Mouse (Mus musculus): ENCODE results near the gene Sephs2. TPM values are rescaled to one million over a fixed set of nuclear protein-coding genes. Genes with fewer than 3 reads are reported as not detected.
A peak's percentile ranks its signal among the peaks of the same experiment; 100 is the strongest.

Sephs2 gene
- polyA plus RNA-seq, 1 experiment from 2014 or later = 88.3 TPM

DNA sequence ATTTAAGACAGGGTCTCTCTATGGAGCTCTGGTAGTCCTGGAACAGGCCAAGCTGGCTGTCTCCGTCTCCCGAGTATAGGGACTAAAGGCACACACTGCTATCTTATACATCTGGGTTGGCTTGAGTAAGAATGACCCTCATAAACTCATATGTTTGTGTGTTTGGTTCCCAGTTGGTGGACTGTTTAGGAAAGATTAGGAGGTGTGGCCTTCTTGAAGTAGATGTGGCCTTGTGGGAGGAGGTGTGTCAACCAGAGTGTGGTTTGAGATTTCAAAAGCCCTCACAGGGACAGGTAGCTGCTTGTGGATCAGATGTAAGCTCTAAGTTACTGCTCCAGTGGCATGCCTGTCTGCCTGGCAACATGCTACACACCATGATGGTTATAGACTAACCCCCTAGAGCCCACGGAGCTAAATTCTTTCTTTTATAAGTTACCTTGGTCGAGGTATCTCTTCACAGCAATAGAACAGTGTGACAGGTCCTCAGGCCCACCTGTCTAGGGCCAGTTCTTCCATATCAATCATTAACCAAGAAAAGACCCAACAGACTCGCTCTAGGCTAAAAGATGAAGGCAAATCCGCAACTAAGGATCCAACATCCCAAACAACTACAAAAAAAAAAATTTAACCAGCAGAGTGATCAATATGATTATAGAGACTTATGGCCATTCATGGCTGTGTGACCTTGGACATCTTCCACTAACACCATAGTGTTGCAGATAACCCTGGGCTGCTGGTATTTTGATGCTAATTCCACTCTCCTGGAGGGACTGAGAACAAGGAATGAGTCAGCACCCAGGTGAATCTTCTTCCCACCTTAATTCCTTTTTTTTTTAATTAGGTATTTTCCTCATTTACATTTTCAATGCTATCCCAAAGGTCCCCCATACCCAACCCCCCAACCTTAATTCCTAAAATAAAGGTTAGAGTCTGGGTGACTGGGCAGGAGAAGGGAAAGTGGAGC lies 50.1 kb downstream of the Sephs2 start:
- no peaks in the 10 kb centered on the region for H3K27me3 ChIP-seq (ENCODE audit: insufficient read depth, poor library complexity, severe bottlenecking)
- peaks cover 2% of the 10 kb centered on the region; the same call in 1 of the 2 replicates for H3K36me3 ChIP-seq
- H3K9me3 ChIP-seq = no peaks in the 10 kb centered on the region
- peak; percentile 71 for DNase-seq (ENCODE audit: low spot score)
- H3K27ac ChIP-seq = no peak overlapping the region
- H3K4me3 ChIP-seq = no peak overlapping the region
- 74% methylated on average over 6 of the region's 6 CpGs for WGBS
- H3K4me1 ChIP-seq = peaks cover 8% of the 10 kb centered on the region; the same call in 1 of the 2 replicates

DNA sequence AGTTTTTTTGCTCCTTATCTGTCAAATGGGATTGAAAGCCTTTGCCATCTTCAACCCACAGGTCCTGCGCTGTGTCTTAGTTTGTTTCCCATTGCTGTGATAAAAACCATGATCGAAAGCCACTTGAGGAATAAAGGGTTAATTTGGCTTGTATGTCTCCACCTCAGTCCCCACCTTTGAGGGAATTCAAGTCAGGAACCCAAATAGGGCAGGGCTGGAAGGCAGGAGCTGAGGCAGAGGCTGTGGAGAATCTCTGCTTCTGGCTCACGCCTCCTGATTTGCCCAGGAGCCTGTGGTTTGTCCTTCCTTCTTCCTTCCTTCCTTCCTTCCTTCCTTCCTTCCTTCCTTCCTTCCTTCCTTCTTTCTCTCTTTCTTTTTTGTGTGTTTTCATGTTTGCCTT lies 50.7 kb downstream of the Sephs2 start:
- Histone ChIP-seq H3K27ac (no peak overlapping the region), H3K36me3 (no peaks in the 10 kb centered on the region), H3K4me3 (no peak overlapping the region), H3K4me1 (peaks cover 12% of the 10 kb centered on the region), H3K9me3 (no peaks in the 10 kb centered on the region), H3K27me3 (ENCODE audit: insufficient read depth, poor library complexity, severe bottlenecking) (no peaks in the 10 kb centered on the region)
- WGBS = 98% methylated on average over 3 of the region's 3 CpGs
- no peak for DNase-seq (ENCODE audit: low spot score)

Other genes with a start within 250 kb of the Sephs2 start
- gene Maz, start 247.0 kb downstream of the Sephs2 start, polyA plus RNA-seq (2016; fragmentation: Nextera tagmentation; extraction: Ambion mirVana) = 41.5 and 66.9 TPM in 2 replicates
- gene Kif22, start 231.6 kb downstream of the Sephs2 start, polyA plus RNA-seq (2016; fragmentation: Nextera tagmentation; extraction: Ambion mirVana) = 110 and 145 TPM in 2 replicates
- not detected in 2 replicates for gene Zg16, start 186.7 kb downstream of the Sephs2 start, polyA plus RNA-seq (2016; fragmentation: Nextera tagmentation; extraction: Ambion mirVana)
- 0.73 and 1.0 TPM in 2 replicates for gene AI467606, start 182.7 kb downstream of the Sephs2 start, polyA plus RNA-seq (2016; fragmentation: Nextera tagmentation; extraction: Ambion mirVana)
- gene Qprt, start 151.8 kb downstream of the Sephs2 start, polyA plus RNA-seq (2016; fragmentation: Nextera tagmentation; extraction: Ambion mirVana) = 7.2 and 14.5 TPM in 2 replicates
- 0.06 and 0.50 TPM in 2 replicates for gene Spn, start 136.2 kb downstream of the Sephs2 start, polyA plus RNA-seq (2016; fragmentation: Nextera tagmentation; extraction: Ambion mirVana)
- 49.1 and 61.0 TPM in 2 replicates for gene Cd2bp2, start 78.0 kb downstream of the Sephs2 start, polyA plus RNA-seq (2016; fragmentation: Nextera tagmentation; extraction: Ambion mirVana)
- gene Tbc1d10b, start 65.6 kb downstream of the Sephs2 start, polyA plus RNA-seq (2016; fragmentation: Nextera tagmentation; extraction: Ambion mirVana) = 26.4 and 28.3 TPM in 2 replicates
- gene Mylpf, start 65.2 kb downstream of the Sephs2 start, polyA plus RNA-seq (2016; fragmentation: Nextera tagmentation; extraction: Ambion mirVana) = 40.4 and 51.1 TPM in 2 replicates
- 30.5 and 42.9 TPM in 2 replicates for gene Zfp553, start 41.0 kb downstream of the Sephs2 start, polyA plus RNA-seq (2016; fragmentation: Nextera tagmentation; extraction: Ambion mirVana)
- 21.2 and 25.4 TPM in 2 replicates for gene Sept1, start 40.9 kb downstream of the Sephs2 start, polyA plus RNA-seq (2016; fragmentation: Nextera tagmentation; extraction: Ambion mirVana)
- gene Zfp771, start 29.8 kb downstream of the Sephs2 start, polyA plus RNA-seq (2016; fragmentation: Nextera tagmentation; extraction: Ambion mirVana) = 41.3 and 44.6 TPM in 2 replicates
- 222 and 262 TPM in 2 replicates for gene Dctpp1, start 13.3 kb downstream of the Sephs2 start, polyA plus RNA-seq (2016; fragmentation: Nextera tagmentation; extraction: Ambion mirVana)
- gene Itgal, start 22.2 kb upstream of the Sephs2 start, polyA plus RNA-seq (2016; fragmentation: Nextera tagmentation; extraction: Ambion mirVana) = 0.72 and 0.92 TPM in 2 replicates
- 18.7 and 19.0 TPM in 2 replicates for gene Zfp768, start 71.5 kb upstream of the Sephs2 start, polyA plus RNA-seq (2016; fragmentation: Nextera tagmentation; extraction: Ambion mirVana)
- gene Zfp747, start 102.0 kb upstream of the Sephs2 start, polyA plus RNA-seq (2016; fragmentation: Nextera tagmentation; extraction: Ambion mirVana) = 5.3 and 6.7 TPM in 2 replicates
- 4.6 and 4.8 TPM in 2 replicates for gene 9130019O22Rik, start 113.1 kb upstream of the Sephs2 start, polyA plus RNA-seq (2016; fragmentation: Nextera tagmentation; extraction: Ambion mirVana)
- 3.8 and 5.5 TPM in 2 replicates for gene E430018J23Rik, start 119.6 kb upstream of the Sephs2 start, polyA plus RNA-seq (2016; fragmentation: Nextera tagmentation; extraction: Ambion mirVana)
- 5.1 and 6.6 TPM in 2 replicates for gene Zfp764, start 132.8 kb upstream of the Sephs2 start, polyA plus RNA-seq (2016; fragmentation: Nextera tagmentation; extraction: Ambion mirVana)
- 20.9 and 26.8 TPM in 2 replicates for gene Zfp688, start 148.0 kb upstream of the Sephs2 start, polyA plus RNA-seq (2016; fragmentation: Nextera tagmentation; extraction: Ambion mirVana)
- 6.6 and 7.0 TPM in 2 replicates for gene Zfp689, start 175.1 kb upstream of the Sephs2 start, polyA plus RNA-seq (2016; fragmentation: Nextera tagmentation; extraction: Ambion mirVana)
- 35.6 and 42.2 TPM in 2 replicates for gene Prr14, start 185.6 kb upstream of the Sephs2 start, polyA plus RNA-seq (2016; fragmentation: Nextera tagmentation; extraction: Ambion mirVana)
- gene Fbrs, start 205.1 kb upstream of the Sephs2 start, polyA plus RNA-seq (2016; fragmentation: Nextera tagmentation; extraction: Ambion mirVana) = 6.4 and 13.0 TPM in 2 replicates
- gene Srcap, start 237.9 kb upstream of the Sephs2 start, polyA plus RNA-seq (2016; fragmentation: Nextera tagmentation; extraction: Ambion mirVana) = 47.4 and 56.4 TPM in 2 replicates
- 9.4 and 10.0 TPM in 2 replicates for gene Gm42715, start 245.5 kb upstream of the Sephs2 start, polyA plus RNA-seq (2016; fragmentation: Nextera tagmentation; extraction: Ambion mirVana)